Mouse (Mus musculus) forebrain, embryonic 13.5 days (tissue): Measurements from ENCODE around the gene 1700019N19Rik. TPM values are rescaled to one million over a fixed set of nuclear protein-coding genes. Genes with fewer than 3 reads are reported as not detected.

Experiments
- ATAC-seq: fragments of 200-750 bp; cut with Nextera tagmentation; 2 replicates; pipeline ENCODE4 v1.8.0; 2017
- H3K27ac ChIP-seq: fragments of 300-500 bp; sonication (generic); 2 replicates; pipeline ENCODE4 v1.5.1; 2015; ENCODE audit warnings: inconsistent platforms, mild to moderate bottlenecking, moderate library complexity
- H3K27me3 ChIP-seq: fragments of 300-500 bp; sonication (generic); 2 replicates; pipeline ENCODE4 v1.6.1; 2015; ENCODE audit warnings: mild to moderate bottlenecking, inconsistent platforms
- H3K36me3 ChIP-seq: fragments of 300-500 bp; sonication (generic); 2 replicates; pipeline ENCODE4 v1.6.1; 2015; ENCODE audit warnings: mild to moderate bottlenecking, inconsistent platforms; ENCODE audit not compliant: poor library complexity, severe bottlenecking
- H3K4me1 ChIP-seq: fragments of 300-500 bp; sonication (generic); 2 replicates; pipeline ENCODE4 v1.6.1; 2015; ENCODE audit warnings: inconsistent platforms
- H3K4me2 ChIP-seq: fragments of 300-500 bp; sonication (generic); 2 replicates; pipeline ENCODE4 v1.6.1; 2015; ENCODE audit warnings: inconsistent platforms, mild to moderate bottlenecking, moderate library complexity
- H3K4me3 ChIP-seq: fragments of 300-500 bp; sonication (generic); 2 replicates; pipeline ENCODE4 v1.5.1; 2015; ENCODE audit warnings: mild to moderate bottlenecking, inconsistent platforms
- H3K9ac ChIP-seq: fragments of 300-500 bp; sonication (generic); 2 replicates; pipeline ENCODE4 v1.6.1; 2015; ENCODE audit warnings: mild to moderate bottlenecking, inconsistent platforms
- H3K9me3 ChIP-seq: fragments of 300-500 bp; sonication (generic); replicated peaks from 2 replicates; pipeline ENCODE4 v1.6.1; 2016; ENCODE audit warnings: inconsistent platforms
- WGBS: fragments of 180-500 bp; shearing (Covaris S2); methylation state at CpG from one replicate; pipeline ENCODE4 v1.1.7; 2015; 5-methylcytosine and 5-hydroxymethylcytosine counted together
- polyA plus RNA-seq: library from polyadenylated mRNA; unstranded; fragments of >200 nt; fragmentation: Nextera tagmentation; extraction: Ambion mirVana; gene quantifications from 2 replicates; pipeline ENCODE4 v1.2.1, GENCODE M21; 2015

1700019N19Rik gene
- not detected in 2 replicates for polyA plus RNA-seq

DNA sequence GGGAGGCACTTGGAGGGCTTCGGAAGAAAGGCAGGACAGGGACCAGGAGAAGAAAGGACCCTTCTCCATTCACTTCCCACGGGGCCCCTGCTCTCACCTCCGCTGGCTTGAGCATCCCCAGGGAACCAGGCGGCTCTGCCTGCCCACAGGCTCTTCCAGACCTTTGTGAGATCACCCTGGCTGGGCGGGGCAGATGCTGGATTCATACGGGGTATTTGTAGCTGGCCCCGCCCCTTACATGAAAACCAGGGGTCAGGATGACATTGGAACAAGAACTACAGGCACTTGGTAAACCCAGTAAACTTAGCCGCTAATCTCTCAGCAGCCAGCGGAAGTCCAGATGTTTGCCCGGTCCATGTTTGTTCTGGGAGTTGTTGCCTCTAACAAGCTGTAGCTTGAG lies at the start of gene 1700019N19Rik:
Gene 1700019N19Rik (minus strand): TSS at position 178 of the 400 bp plus-strand sequence.
- H3K4me3 ChIP-seq, result no peak within 1 kb of the TSS
- no peak for ATAC-seq
- no peak within 1 kb of the TSS for H3K4me2 ChIP-seq
- peaks cover 10% of the 10 kb centered on the region for H3K4me1 ChIP-seq
- H3K9ac ChIP-seq, result no peak within 1 kb of the TSS
- 54% methylated on average over 10 of the region's 10 CpGs for WGBS
- H3K36me3 ChIP-seq, result peaks cover 8% of the 10 kb centered on the region
- H3K9me3 ChIP-seq, result no peaks in the 10 kb centered on the region
- H3K27ac ChIP-seq, result no peak within 1 kb of the TSS
- H3K27me3 ChIP-seq, result no peaks in the 10 kb centered on the region

DNA sequence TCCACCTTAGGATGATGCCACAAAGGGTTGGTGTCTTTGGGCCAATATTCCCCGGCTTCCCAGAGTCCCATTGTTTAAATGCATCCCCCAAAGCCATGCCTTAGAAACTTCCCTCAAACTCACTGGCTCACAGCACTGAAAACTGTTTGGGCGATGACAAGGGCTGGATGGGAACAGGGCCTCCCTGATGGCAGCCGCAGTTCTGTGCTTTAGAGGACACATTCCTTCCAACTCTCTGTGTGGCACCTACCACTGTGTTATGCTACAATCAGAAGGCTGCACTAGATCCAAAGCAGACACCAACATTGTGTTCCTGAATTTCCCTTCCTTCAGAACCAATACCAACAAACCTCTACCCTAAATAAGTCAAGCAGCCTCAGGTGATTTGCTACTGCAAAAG lies 49.3 kb upstream of the 1700019N19Rik start:
- 72% methylated on average over 3 of the region's 3 CpGs for WGBS
- no peak overlapping the region for H3K9ac ChIP-seq
- ATAC-seq, result no peak
- H3K27me3 ChIP-seq, result no peaks in the 10 kb centered on the region
- no peaks in the 10 kb centered on the region for H3K36me3 ChIP-seq
- no peaks in the 10 kb centered on the region for H3K9me3 ChIP-seq
- peaks cover 27% of the 10 kb centered on the region for H3K4me1 ChIP-seq
- no peak overlapping the region for H3K4me2 ChIP-seq
- no peak overlapping the region for H3K27ac ChIP-seq
- no peak overlapping the region for H3K4me3 ChIP-seq

DNA sequence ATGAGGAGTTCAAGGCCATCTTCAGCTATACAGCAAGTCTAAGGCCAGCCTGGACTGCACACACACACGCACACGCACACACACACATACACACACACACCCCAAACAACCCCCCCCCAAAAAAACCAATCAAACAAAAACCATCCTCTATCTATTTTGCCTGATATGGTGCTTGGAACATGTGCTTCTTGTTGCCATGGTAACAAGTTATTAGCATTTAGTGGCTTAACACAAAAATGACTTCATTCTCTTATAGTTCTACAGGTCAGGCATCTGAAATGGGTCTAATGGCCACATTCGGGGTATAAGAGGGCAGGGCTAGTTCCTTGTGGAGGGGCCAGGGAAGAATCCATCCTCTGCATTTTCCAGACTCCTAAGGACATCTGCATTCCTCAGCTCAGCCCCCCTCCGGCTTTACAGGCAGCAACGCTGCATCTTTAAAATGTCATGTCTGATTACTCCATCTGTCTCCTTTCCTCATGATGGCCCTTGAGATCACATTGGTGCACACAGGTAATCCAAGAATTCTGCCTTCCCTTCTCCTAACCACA lies 46.5 kb upstream of the 1700019N19Rik start:
- no peak overlapping the region for H3K4me2 ChIP-seq
- H3K9me3 ChIP-seq, result no peaks in the 10 kb centered on the region
- 66% methylated on average over 5 of the region's 5 CpGs for WGBS
- H3K27ac ChIP-seq, result 0 out of 2 replicates have a peak overlapping the region, but pooled peaks have one; percentile 15
- H3K27me3 ChIP-seq, result no peaks in the 10 kb centered on the region
- H3K4me1 ChIP-seq, result peaks cover 29% of the 10 kb centered on the region
- 0 out of 2 replicates have a peak, but pooled peaks have one; percentile 41 for ATAC-seq
- H3K36me3 ChIP-seq, result no peaks in the 10 kb centered on the region
- H3K9ac ChIP-seq, result no peak overlapping the region
- H3K4me3 ChIP-seq, result no peak overlapping the region

DNA sequence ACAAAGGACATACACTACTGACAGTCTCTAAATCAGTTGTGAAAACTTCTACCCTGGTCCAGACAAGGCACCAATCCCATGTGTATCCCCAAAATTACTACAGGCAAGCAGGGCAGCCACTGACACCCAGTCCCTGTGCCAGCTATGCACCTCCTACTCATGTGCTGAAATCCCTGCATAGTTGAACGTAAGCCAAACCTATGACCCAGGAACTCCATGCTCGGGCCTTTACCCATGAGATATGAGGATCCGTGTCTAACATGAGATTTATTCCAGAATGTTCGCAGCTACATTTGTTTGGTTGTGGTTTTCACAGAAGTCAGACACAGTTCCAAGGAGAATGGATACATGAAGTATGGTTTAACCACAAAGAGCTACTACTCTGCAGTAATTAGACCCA lies 45.5 kb upstream of the 1700019N19Rik start:
- Histone ChIP-seq H3K4me2 (no peak overlapping the region), H3K9me3 (no peaks in the 10 kb centered on the region), H3K9ac (no peak overlapping the region), H3K4me3 (no peak overlapping the region), H3K27me3 (no peaks in the 10 kb centered on the region), H3K4me1 (peaks cover 29% of the 10 kb centered on the region), H3K27ac (no peak overlapping the region), H3K36me3 (no peaks in the 10 kb centered on the region)
- 91% methylated on average over 4 of the region's 4 CpGs for whole genome bisulfite sequencing
- ATAC-seq, result no peak

DNA sequence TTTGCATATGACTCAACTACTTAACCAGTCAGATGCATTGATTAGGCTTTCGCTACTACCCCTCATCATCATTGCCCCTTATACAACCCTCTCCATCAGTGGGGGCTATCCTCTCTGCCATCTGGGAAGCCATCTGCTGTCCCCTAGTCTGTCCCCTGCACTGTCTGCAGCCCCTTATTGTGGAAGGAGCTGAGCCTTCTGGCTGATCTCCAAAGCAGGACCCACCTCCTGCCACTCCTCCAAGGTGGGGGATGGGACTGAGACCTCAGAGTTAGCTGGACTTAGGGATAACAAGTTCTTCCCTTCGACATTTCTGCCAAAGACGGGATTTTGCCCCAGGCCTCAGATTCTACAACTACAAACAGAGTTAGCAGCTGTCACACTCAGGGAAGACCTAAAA lies 45.1 kb upstream of the 1700019N19Rik start:
- H3K4me3 ChIP-seq, result no peak overlapping the region
- WGBS, result 55% methylated on average over 3 of the region's 3 CpGs
- no peak overlapping the region for H3K27ac ChIP-seq
- no peaks in the 10 kb centered on the region for H3K27me3 ChIP-seq
- H3K9ac ChIP-seq, result no peak overlapping the region
- H3K4me1 ChIP-seq, result peaks cover 29% of the 10 kb centered on the region
- 0 out of 2 replicates have a peak, but pooled peaks have one; percentile 46 for ATAC-seq
- H3K9me3 ChIP-seq, result no peaks in the 10 kb centered on the region
- H3K4me2 ChIP-seq, result no peak overlapping the region
- no peaks in the 10 kb centered on the region for H3K36me3 ChIP-seq

DNA sequence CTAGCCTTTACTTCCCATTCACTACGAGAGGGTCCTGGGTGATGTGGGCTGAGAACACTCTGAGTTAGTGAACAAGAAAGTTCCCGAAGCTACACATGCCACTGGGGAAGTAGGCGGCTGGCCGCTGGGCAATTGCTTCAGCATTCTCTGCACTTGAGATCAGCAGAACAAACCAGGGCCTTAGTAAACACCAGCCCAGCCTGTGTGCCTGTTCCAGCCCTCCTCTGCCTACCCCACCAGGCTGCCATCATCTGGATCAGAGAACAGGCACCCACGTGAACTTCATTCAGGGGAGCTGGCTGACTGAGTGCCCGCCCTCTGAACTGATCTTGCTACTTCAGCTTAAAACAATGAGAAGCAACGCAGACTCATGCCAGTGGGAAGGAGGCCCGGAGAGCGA lies 44.4 kb upstream of the 1700019N19Rik start:
- H3K36me3 ChIP-seq, result no peaks in the 10 kb centered on the region
- H3K9ac ChIP-seq, result no peak overlapping the region
- no peak for ATAC-seq
- H3K9me3 ChIP-seq, result no peaks in the 10 kb centered on the region
- H3K4me1 ChIP-seq, result peaks cover 29% of the 10 kb centered on the region
- no peak overlapping the region for H3K4me3 ChIP-seq
- no peak overlapping the region for H3K27ac ChIP-seq
- H3K27me3 ChIP-seq, result no peaks in the 10 kb centered on the region
- 67% methylated on average over 9 of the region's 9 CpGs for WGBS
- no peak overlapping the region for H3K4me2 ChIP-seq

DNA sequence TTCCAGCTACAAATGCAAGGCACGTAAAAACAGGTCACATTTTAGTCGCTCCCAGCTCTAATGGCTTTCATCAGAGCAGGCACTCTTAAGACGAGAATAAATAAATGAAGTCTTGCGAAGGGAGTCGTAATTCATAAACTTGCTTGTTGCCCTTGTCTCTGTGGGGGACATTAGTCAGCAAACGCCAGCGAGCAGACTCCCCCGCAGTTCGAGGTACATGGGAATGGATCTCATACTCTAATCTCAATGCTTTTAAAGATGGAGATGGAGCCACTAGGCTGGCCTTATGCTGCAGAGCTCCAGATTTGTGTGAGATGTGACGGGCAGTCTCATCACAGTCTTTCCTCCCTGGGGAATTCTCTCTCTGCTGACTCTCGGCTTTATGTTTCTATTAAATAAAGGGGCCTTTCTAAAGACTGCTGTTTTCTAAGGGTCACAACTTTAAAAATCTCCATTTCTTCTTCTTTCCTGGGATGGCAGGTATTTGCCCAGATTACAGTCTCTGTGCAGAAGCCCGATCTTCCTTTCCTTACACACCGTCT lies 39.4 kb upstream of the 1700019N19Rik start:
- ATAC-seq, result no peak
- Histone ChIP-seq H3K4me1 (peaks cover 20% of the 10 kb centered on the region), H3K4me3 (no peak overlapping the region), H3K9ac (no peak overlapping the region), H3K27ac (no peak overlapping the region), H3K36me3 (no peaks in the 10 kb centered on the region), H3K4me2 (no peak overlapping the region), H3K9me3 (no peaks in the 10 kb centered on the region), H3K27me3 (no peaks in the 10 kb centered on the region)
- 77% methylated on average over 13 of the region's 13 CpGs for WGBS

DNA sequence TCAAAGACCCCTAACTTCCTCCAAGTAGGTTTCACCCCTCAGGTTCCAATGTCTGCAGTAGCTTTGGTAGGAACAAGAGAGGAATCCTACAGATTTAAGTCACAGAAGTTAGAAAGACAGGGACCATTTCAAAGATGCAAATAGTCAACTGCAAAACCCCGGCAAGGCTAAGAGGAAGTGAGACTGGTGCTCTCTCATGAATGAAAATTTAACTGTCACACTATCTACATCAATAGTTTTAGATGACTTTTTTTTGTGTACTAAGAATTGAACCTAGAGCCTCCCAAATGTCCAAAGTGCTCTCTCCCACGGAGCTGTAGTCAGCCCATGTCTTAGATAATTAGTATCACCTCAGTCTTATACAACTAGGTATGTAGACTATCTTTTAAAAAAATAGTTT lies 38.7 kb upstream of the 1700019N19Rik start:
- H3K27me3 ChIP-seq, result no peaks in the 10 kb centered on the region
- 82% methylated on average over 2 of the region's 2 CpGs for WGBS
- H3K27ac ChIP-seq, result no peak overlapping the region
- no peak for ATAC-seq
- H3K36me3 ChIP-seq, result no peaks in the 10 kb centered on the region
- no peak overlapping the region for H3K4me3 ChIP-seq
- H3K4me2 ChIP-seq, result no peak overlapping the region
- no peaks in the 10 kb centered on the region for H3K9me3 ChIP-seq
- H3K9ac ChIP-seq, result no peak overlapping the region
- H3K4me1 ChIP-seq, result peaks cover 17% of the 10 kb centered on the region

DNA sequence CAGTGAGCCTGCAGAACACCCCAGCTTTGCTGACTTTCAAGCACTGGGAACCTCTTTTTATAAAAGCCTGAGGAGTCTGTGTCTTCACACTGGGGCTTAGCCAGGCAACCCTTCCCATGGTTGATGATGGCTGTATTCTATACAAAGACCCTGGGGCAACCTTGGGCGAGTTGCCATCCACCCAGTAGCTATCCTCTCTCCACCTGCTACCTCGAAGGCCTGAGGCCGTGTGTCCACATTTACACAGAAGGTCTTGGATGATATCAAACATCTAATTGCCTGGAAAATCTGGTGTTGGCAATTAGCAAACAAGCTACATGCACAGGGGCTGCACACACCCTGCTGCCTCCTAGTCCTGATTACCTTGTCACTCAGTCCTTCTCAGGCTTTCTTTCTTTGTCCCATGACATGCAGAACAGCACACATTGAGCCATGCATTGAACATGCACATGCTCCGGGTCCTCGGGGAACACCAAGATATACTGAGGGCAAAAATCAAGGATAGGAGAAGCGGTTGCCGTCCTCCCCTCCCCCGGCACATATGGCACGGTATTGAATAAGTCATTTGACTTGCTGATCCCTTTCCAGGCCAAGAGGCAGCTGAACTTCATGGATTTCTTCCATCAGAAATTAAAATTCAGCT lies 37.1 kb upstream of the 1700019N19Rik start:
- H3K27ac ChIP-seq, result peak overlapping the region; percentile 73
- H3K9ac ChIP-seq, result no peak overlapping the region
- H3K36me3 ChIP-seq, result no peaks in the 10 kb centered on the region
- no peaks in the 10 kb centered on the region for H3K9me3 ChIP-seq
- 66% methylated on average over 9 of the region's 9 CpGs for WGBS
- H3K4me1 ChIP-seq, result peaks cover 17% of the 10 kb centered on the region
- no peak overlapping the region for H3K4me3 ChIP-seq
- ATAC-seq, result peak; percentile 67
- H3K4me2 ChIP-seq, result no peak overlapping the region
- H3K27me3 ChIP-seq, result no peaks in the 10 kb centered on the region

DNA sequence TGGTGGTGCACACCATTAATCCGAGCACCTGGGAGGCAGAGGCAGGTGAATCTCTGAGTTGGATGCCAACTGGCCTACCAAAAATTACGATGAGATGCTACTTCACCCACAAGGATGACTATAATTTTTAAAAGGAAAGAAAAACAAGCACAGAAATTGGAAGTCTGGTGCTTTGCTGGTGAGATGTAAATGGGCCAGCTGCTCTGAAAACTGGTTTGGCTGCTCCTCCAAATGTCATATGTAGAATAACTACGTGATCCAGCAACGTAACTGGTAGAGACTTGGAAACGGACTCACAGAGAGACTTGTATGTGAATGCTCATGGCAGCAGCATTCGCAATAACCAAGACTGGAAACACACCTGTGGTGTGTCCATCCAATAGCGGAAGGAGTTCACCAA lies 35.9 kb upstream of the 1700019N19Rik start:
- no peak overlapping the region for H3K9ac ChIP-seq
- ATAC-seq, result peak; percentile 50; the same call in 1 of the 2 replicates
- no peaks in the 10 kb centered on the region for H3K9me3 ChIP-seq
- 0 out of 2 replicates have a peak, but pooled peaks cover under 1% of the 10 kb centered on the region for H3K36me3 ChIP-seq
- H3K4me1 ChIP-seq, result peaks cover 17% of the 10 kb centered on the region
- H3K4me3 ChIP-seq, result no peak overlapping the region
- WGBS, result 82% methylated on average over 7 of the region's 7 CpGs
- no peaks in the 10 kb centered on the region for H3K27me3 ChIP-seq
- no peak overlapping the region for H3K4me2 ChIP-seq
- H3K27ac ChIP-seq, result peak overlapping the region; percentile 82

DNA sequence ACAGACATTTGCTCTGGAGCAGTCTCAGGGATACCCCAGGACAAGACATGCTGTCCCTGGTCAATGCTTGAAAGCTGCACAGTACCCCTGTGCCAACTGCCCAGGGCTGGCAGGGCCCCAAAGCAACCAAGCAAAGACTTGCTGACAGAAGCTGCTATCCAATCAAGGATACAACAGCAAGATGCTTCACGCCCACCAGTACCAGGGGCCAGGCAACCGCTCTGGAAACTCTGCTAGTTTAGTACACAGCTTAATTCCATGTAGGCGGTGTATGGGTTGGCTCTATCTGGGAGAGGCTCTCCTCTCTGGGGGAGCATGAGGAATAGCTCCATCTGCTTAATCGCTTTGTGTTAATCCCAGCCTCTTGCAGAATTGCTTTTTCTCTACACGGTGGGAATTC lies 35.3 kb upstream of the 1700019N19Rik start:
- Histone ChIP-seq H3K36me3 (peaks cover 6% of the 10 kb centered on the region; the same call in 1 of the 2 replicates), H3K4me3 (no peak overlapping the region), H3K4me1 (peaks cover 17% of the 10 kb centered on the region), H3K27me3 (no peaks in the 10 kb centered on the region), H3K4me2 (no peak overlapping the region), H3K27ac (peak overlapping the region; percentile 82), H3K9me3 (no peaks in the 10 kb centered on the region), H3K9ac (no peak overlapping the region)
- 69% methylated on average over 5 of the region's 5 CpGs for WGBS
- ATAC-seq, result peak; percentile 66; the same call in 1 of the 2 replicates

DNA sequence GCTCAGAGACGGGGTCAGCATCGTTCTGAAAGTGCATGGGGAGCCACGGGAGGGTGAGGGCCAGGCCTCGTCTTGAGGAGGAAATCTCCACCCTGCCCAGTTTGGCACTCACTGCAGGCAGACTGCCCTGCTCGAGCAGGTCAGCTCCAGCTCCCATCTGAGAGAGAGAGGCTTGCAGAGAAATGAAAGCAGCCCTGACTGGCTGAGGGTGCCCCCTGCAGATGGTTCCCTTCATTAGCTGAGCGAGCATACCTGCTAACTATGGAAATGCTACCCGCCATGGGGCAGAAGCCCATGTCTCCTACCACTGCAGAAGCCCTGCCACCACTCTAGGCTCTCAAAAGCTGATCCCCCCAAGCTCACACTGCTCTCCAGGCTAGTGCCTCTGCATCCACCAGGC lies 33.4 kb upstream of the 1700019N19Rik start:
- Histone ChIP-seq H3K36me3 (peaks cover 6% of the 10 kb centered on the region; the same call in 1 of the 2 replicates), H3K27me3 (no peaks in the 10 kb centered on the region), H3K27ac (no peak overlapping the region), H3K4me3 (no peak overlapping the region), H3K4me1 (peaks cover 17% of the 10 kb centered on the region), H3K4me2 (no peak overlapping the region), H3K9me3 (no peaks in the 10 kb centered on the region), H3K9ac (no peak overlapping the region)
- no peak for ATAC-seq
- WGBS, result 59% methylated on average over 7 of the region's 7 CpGs
